Mouse (Mus musculus) heart, adult 2 months (tissue): Measurements from ENCODE around the gene Ntrk2. TPM values are rescaled to one million over a fixed set of nuclear protein-coding genes. Genes with fewer than 3 reads are reported as not detected.
"Not testable (repeated sequence)": the region's sequence is repeated elsewhere in the genome, so short reads cannot be mapped to it uniquely, and the experiment has no call there.

Source experiments
- DNase-seq, 2 experiments: peaks; one replicate each; pipeline ENCODE4 v3.0.0; 2021
- H3K27ac ChIP-seq: fragments of 200-600 bp; 2 replicates; pipeline ENCODE4 v1.8.1; 2022
- H3K27me3 ChIP-seq: fragments of 200-500 bp; 2 replicates; pipeline ENCODE4 v1.6.1; 2012; ENCODE audit warnings: mild to moderate bottlenecking, low read length, inconsistent platforms, mixed read lengths; ENCODE audit not compliant: control insufficient read depth, insufficient read depth
- H3K36me3 ChIP-seq: fragments of 200-500 bp; 2 replicates; pipeline ENCODE4 v1.6.1; 2012; ENCODE audit warnings: low read length, inconsistent platforms; ENCODE audit not compliant: control insufficient read depth, insufficient read depth
- H3K4me1 ChIP-seq: fragments of 200-500 bp; 2 replicates; pipeline ENCODE4 v1.6.1; 2011; ENCODE audit warnings: low read length; ENCODE audit not compliant: control insufficient read depth, insufficient read depth
- H3K4me3 ChIP-seq: fragments of 200-600 bp; 2 replicates; pipeline ENCODE4 v1.8.1; 2022
- H3K79me2 ChIP-seq: fragments of 200-500 bp; replicated peaks from 2 replicates; pipeline ENCODE4 v1.6.1; 2012; ENCODE audit warnings: mild to moderate bottlenecking, inconsistent platforms, low read length, moderate library complexity, mixed read lengths; ENCODE audit not compliant: control insufficient read depth, insufficient read depth
- H3K9ac ChIP-seq: fragments of 200-500 bp; 2 replicates; pipeline ENCODE4 v1.6.1; 2012; ENCODE audit warnings: low read depth, mild to moderate bottlenecking, control low read depth, inconsistent platforms, low read length, mixed read lengths
- CTCF ChIP-seq: fragments of 200-600 bp; IDR thresholded peaks from 2 replicates; pipeline ENCODE4 v1.8.1; 2022; ENCODE audit warnings: antibody characterized with exemption, mild to moderate bottlenecking, moderate library complexity
- EP300 ChIP-seq: fragments of 200-500 bp; IDR thresholded peaks from 2 replicates; pipeline ENCODE4 v1.6.1; 2011; ENCODE audit warnings: low read depth, low read length, control low read depth; ENCODE audit not compliant: insufficient read depth
- POLR2A ChIP-seq: fragments of 200-500 bp; IDR thresholded peaks from 2 replicates; pipeline ENCODE4 v1.6.1; 2011; ENCODE audit warnings: mild to moderate bottlenecking, low read depth, low read length, control low read depth; ENCODE audit not compliant: insufficient read depth
- WGBS: fragments of 180-500 bp; shearing (Covaris S2); methylation state at CpG from one replicate; pipeline ENCODE4 v1.1.7; 2018; 5-methylcytosine and 5-hydroxymethylcytosine counted together
- intact Hi-C: fragments of 180-260 bp; cut with DNase I; formaldehyde crosslinking; loops from one replicate; pipeline ENCODE4 v1.15.1; 2025
- polyA plus RNA-seq: library from polyadenylated mRNA; depleted of rRNA; stranded (reverse); fragments of >200 nt; gene quantifications from 2 replicates; pipeline ENCODE4 v1.2.3, GENCODE M21; 2012
- total RNA-seq, 2 experiments: library from RNA; stranded (reverse); gene quantifications; 2 replicates each; pipeline ENCODE4 v1.2.3; 2021

The Ntrk2 gene
- total and polyA plus RNA-seq, 3 experiments = 0.91 to 4.6 (median 1.8) TPM

DNA sequence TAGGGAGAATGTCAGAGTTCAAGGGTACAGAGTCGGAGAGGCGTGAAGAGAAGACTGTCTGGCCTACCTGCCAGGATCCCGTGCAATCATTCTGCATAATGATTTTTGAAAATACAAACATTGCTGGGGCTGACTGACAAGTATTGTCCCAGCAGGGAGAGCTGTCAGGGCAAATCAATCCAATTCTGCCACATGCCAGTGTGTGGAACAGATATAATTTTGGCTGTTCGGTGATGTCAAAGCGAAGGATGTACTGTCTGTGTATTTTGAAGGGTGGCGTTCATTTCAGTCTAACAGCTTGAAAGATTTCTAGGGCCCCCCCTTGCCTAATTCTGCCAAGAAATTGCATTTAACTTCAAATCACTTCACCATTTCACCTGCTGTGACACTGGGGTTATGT, 224.2 kb downstream of the Ntrk2 start:
- no peaks in the 10 kb centered on the region for H3K79me2 ChIP-seq
- intact Hi-C loops = no loop called here
- 89% methylated on average over 6 of the region's 6 CpGs for WGBS
- H3K27ac ChIP-seq = no peak overlapping the region
- H3K4me1 ChIP-seq = no peaks in the 10 kb centered on the region
- DNase-seq = no peak
- no peaks in the 10 kb centered on the region for H3K36me3 ChIP-seq
- no peak for TF ChIP-seq POLR2A
- TF ChIP-seq CTCF = no peak
- TF ChIP-seq EP300 = no peak
- no peaks in the 10 kb centered on the region for H3K27me3 ChIP-seq
- no peak overlapping the region for H3K9ac ChIP-seq
- no peak overlapping the region for H3K4me3 ChIP-seq

DNA sequence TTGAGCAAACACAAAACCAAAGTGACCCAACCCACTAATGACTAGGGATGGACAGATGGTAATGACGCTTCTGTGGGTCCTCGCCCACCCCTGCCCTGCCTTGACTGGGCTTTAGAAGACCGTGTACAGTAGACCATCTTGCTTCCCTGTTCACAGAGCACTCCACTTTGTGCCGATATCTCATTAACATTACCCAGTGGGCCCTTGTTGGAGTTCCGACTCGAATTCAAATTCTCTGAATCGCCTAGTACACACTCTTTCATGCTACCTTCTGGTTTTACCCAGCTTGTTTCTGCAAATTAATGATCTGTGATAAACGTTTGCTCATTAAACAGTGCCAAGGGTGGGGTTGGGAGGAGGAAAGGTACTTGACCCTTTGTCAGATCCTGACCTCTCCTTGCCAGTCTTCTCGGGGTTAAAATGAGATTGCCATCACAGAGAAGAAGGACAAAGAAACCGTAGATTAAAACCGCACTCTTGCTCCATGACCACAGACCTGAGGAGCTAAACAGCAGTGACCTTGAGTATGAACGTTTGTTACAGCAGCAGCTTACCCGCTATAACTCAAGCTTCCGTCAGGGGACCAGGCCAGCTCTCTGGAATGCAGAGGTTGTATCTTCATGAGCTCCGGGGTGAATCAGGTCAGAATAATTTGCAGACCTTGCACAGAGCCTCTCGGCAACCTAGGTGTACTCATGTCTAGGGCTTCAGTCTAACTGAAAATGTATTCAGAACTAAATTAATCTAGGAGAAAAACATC, 234.0 kb downstream of the Ntrk2 start:
- TF ChIP-seq POLR2A (no peak), EP300 (no peak), CTCF (no peak)
- intact Hi-C loops = no loop called here
- H3K4me1 ChIP-seq = no peaks in the 10 kb centered on the region
- no peak overlapping the region for H3K4me3 ChIP-seq
- H3K36me3 ChIP-seq = no peaks in the 10 kb centered on the region
- H3K27ac ChIP-seq = no peak overlapping the region
- H3K27me3 ChIP-seq = no peaks in the 10 kb centered on the region
- no peaks in the 10 kb centered on the region for H3K79me2 ChIP-seq
- 73% methylated on average over 16 of the region's 16 CpGs for WGBS
- DNase-seq = no peak
- H3K9ac ChIP-seq = no peak overlapping the region

DNA sequence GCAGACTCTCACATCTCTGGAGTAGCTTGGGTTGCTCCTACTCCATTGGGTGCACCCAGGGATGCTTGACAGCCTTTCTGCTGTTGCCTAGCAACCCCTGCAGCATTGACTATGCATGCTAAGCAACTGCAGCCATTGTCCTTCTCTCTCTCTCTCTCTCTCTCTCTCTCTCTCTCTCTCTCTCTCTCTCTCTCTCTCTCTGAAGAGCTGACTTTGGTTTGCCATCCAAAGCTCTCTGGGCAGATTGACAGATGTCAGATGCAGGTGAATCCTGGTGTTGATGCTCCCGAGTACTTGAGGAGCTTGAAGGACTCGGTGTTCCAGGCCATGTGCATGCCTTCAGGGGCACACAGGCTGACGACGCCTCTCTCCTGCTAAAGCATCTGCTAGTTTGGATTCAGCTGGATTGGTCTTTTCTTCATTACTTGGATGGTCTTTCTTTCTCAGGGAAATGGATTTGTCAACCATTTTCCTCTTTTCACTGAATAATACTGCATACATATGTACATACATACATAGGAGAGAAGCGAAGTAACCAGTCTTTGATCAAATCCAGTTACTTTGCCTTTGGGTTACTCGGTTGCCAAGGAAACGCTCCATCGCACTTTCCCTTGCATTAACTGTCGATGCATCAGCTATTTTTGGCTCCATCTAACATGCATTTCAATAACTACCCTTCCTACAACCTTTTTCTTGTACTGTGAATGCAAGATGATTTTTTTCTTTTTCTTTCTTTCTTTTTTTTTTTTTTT, 234.8 kb downstream of the Ntrk2 start:
- no peaks in the 10 kb centered on the region for H3K79me2 ChIP-seq
- TF ChIP-seq POLR2A (no peak), CTCF (no peak), EP300 (no peak)
- 61% methylated on average over 9 of the region's 9 CpGs for WGBS

DNA sequence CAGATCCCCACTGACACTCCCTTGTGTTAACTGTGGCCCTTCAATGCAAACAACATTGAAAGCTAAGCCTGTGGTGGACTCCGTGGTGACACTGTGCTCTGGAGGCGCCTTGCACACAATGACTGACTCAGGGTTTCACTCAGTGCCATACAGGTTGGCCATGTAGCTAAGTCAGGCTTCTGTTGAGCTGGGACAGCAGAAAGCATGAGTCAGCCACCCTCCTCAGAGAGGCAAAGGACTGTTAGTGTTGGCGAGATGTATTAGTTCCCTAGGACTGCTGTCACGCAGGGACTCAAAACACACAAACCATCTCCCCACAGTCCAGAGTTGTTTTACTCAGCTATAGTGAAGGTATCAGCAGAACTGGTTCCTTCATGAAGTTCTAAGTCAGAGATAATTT, 245.8 kb downstream of the Ntrk2 start:
- Histone ChIP-seq H3K27ac (no peak overlapping the region), H3K36me3 (no peaks in the 10 kb centered on the region), H3K9ac (no peak overlapping the region), H3K27me3 (no peaks in the 10 kb centered on the region; the same call in 1 of the 2 replicates), H3K4me3 (no peak overlapping the region), H3K79me2 (no peaks in the 10 kb centered on the region), H3K4me1 (no peaks in the 10 kb centered on the region)
- DNase-seq = no peak
- TF ChIP-seq POLR2A = no peak
- TF ChIP-seq EP300 = no peak
- TF ChIP-seq CTCF = no peak
- WGBS = 58% methylated on average over 4 of the region's 4 CpGs
- intact Hi-C loops = no loop called here

More for the DNA sequence above, 234.8 kb downstream of the Ntrk2 start:
- H3K27ac ChIP-seq = no peak overlapping the region
- H3K4me3 ChIP-seq = no peak overlapping the region
- H3K36me3 ChIP-seq = no peaks in the 10 kb centered on the region
- no peak overlapping the region for H3K9ac ChIP-seq
- no peaks in the 10 kb centered on the region for H3K4me1 ChIP-seq
- no peaks in the 10 kb centered on the region for H3K27me3 ChIP-seq
- intact Hi-C loops = no loop called here
- DNase-seq = no peak

DNA sequence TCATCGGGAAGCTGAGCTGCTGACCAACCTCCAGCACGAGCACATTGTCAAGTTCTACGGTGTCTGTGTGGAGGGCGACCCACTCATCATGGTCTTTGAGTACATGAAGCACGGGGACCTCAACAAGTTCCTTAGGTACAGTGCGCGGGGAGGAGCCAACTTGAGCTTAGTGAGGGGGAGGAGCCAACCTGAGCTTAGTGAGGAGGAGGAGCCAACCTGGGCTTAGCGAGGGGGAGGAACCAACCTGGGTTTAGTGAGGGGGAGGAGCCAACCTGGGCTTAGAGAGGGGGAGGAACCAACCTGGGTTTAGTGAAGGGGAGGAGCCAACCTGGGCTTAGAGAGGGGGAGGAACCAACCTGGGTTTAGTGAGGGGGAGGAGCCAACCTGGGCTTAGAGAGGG, 248.0 kb downstream of the Ntrk2 start:
- intact Hi-C loops, H3K4me3 ChIP-seq, H3K27ac ChIP-seq, H3K79me2 ChIP-seq, H3K36me3 ChIP-seq, H3K9ac ChIP-seq, H3K4me1 ChIP-seq, H3K27me3 ChIP-seq, DNase-seq: not testable (repeated sequence)
- WGBS = 78% methylated on average over 8 of the region's 8 CpGs

GRCm38 (mm10) chr13:59056859-59057258, 250.5 kb downstream of the Ntrk2 start:
- no peak overlapping the region for H3K9ac ChIP-seq
- H3K4me3 ChIP-seq = no peak overlapping the region
- no peak for DNase-seq
- H3K4me1 ChIP-seq = no peaks in the 10 kb centered on the region
- WGBS = 67% methylated on average over 4 of the region's 4 CpGs
- no peaks in the 10 kb centered on the region for H3K36me3 ChIP-seq
- intact Hi-C loops = no loop called here
- TF ChIP-seq POLR2A = no peak
- TF ChIP-seq EP300 = no peak
- no peak for TF ChIP-seq CTCF
- H3K27me3 ChIP-seq = no peaks in the 10 kb centered on the region; the same call in 1 of the 2 replicates
- no peaks in the 10 kb centered on the region for H3K79me2 ChIP-seq
- H3K27ac ChIP-seq = no peak overlapping the region
